Mouse (Mus musculus) spleen, postnatal 10 days (tissue): ENCODE measurements around the gene Pigp.

Experiments used
- DNase-seq, 2 experiments: peaks; one replicate each; pipeline ENCODE4 v3.0.0; 2021 to 2022; ENCODE audit warnings: low spot score in 2 of 2

Gene Pigp

DNA sequence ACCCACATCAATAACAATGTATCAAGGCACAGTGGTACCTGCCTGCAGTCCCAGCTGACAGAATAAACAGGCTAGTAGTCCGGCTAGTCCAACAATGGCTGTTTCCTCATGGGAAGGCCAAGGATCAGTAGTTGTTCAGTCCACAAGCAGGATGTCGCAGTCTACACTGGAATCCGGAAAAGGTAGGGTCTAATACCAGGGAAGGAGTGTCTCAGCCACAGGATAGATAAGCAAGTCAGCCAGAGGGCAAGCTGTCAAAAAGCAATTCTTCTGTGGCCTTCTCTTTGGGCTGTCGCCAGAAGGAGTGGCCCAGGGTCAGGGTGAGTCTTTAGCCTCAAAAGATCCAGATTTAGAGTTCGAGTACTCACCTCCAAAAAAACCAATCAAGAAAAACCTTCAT is 53.9 kb downstream of the Pigp start:
- DNase-seq, result no peak

DNA sequence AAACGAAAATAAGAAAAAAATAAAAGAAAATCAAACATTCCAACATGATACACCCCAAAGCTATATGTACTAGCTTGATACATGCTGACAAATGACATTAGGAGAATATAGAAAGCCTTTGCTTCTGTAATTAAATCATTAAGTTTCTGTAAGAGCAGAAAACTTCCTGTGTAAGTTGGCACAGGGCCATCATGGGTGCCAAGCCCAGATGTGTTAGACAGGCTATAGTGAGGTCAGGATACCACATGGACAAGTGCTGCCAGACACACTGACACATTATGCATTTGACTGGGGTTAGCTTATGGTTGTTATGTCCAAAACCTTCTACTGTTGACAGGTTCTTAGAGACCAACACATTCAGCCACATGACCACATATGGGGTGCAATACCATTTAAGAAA is 56.4 kb downstream of the Pigp start:
- DNase-seq, result no peak

DNA sequence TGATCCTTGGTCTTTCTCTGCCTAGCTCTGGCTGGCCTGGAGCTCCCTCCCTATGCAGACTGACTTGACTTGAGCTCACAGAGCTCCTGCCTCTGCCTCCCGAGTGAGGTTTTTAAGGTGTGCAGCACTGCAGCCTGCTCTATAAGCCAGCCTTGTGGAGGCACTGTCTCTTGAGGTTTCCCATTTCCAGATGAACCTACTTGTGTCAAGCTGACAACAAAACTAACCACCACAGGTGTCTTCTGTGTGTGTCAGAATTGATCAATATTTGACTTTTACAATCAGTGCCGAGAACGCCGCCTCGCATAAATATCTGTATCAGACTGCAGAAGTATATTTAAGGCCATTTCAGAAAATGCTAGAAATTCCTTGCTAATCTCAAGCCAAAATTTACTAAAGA is 57.0 kb downstream of the Pigp start:
- DNase-seq, result no peak

- DNase-seq, result peak; percentile 97 to 98
Observed at GRCm38 (mm10) chr16:94313229-94314030, 58.2 kb downstream of the Pigp start, which contains the start of gene Hlcs. TSS of gene Hlcs (minus strand) at chr16:94313571.

- peak; percentile 54 to 78 for DNase-seq
Observed at GRCm38 (mm10) chr16:94312663-94313228, 58.9 kb downstream of the Pigp start.

GRCm38 (mm10) chr16:94311931-94312330 is 59.7 kb downstream of the Pigp start:
- no peak for DNase-seq

GRCm38 (mm10) chr16:94311416-94311815 is 60.2 kb downstream of the Pigp start:
- no peak for DNase-seq

GRCm38 (mm10) chr16:94309025-94309424 is 62.6 kb downstream of the Pigp start:
- no peak for DNase-seq
